In genomic region chr11:86851714-86852533, GRCm38 (mm10) we compare ENCODE assay signal across 11 mouse cellular contexts. TPM values are rescaled to one million over a fixed set of nuclear protein-coding genes. Genes with fewer than 3 reads are reported as not detected.
A peak's percentile ranks its signal among the peaks of the same experiment; 100 is the strongest.
DNase-seq lines count a peak whose midpoint lies in the region; ATAC-seq and TF ChIP-seq lines count a peak whose summit lies in the region.
"Had no signal": no experiment of that assay in that cellular context is flagged by ENCODE, and none has a peak within 500 bp of the region (broad histone marks: within the 10 kb centered on the region; RNA-seq: fewer than 3 reads in every experiment).

No protein-coding gene starts in this region.

- WGBS in cerebellum, adult 2 months, result 4% methylated on average over 7 of the region's 7 CpGs
- 28% methylated on average over 7 of the region's 7 CpGs for WGBS in midbrain, embryonic 13.5 days
- 50% methylated on average over 7 of the region's 7 CpGs for WGBS in midbrain, embryonic 10.5 days
- WGBS in hindbrain, postnatal 0 days, result 16% methylated on average over 7 of the region's 7 CpGs
- 15% methylated on average over 7 of the region's 7 CpGs for WGBS in stomach, postnatal 0 days

- no peaks in the 10 kb centered on the region for H3K27me3 ChIP-seq in cerebellum, adult 2 months (ENCODE audit: control insufficient read depth, insufficient read depth, low read length)
- H3K27me3 ChIP-seq in midbrain, embryonic 13.5 days, result no peaks in the 10 kb centered on the region
- no peaks in the 10 kb centered on the region for H3K27me3 ChIP-seq in midbrain, embryonic 10.5 days (ENCODE audit: low read depth, poor library complexity, severe bottlenecking)
- H3K27me3 ChIP-seq in hindbrain, postnatal 0 days (ENCODE audit: insufficient read depth, low read length), result no peaks in the 10 kb centered on the region
- no peaks in the 10 kb centered on the region for H3K27me3 ChIP-seq in stomach, postnatal 0 days (ENCODE audit: control insufficient read depth, insufficient read depth, low read length)
- H3K27me3 ChIP-seq: liver, embryonic 15.5 days had no signal

- no peaks in the 10 kb centered on the region for H3K36me3 ChIP-seq in midbrain, embryonic 13.5 days
- no peaks in the 10 kb centered on the region for H3K36me3 ChIP-seq in midbrain, embryonic 10.5 days
- no peaks in the 10 kb centered on the region for H3K36me3 ChIP-seq in hindbrain, postnatal 0 days (ENCODE audit: insufficient read depth, low read length)
- no peaks in the 10 kb centered on the region for H3K36me3 ChIP-seq in stomach, postnatal 0 days (ENCODE audit: control insufficient read depth, insufficient read depth, low read length)
- H3K36me3 ChIP-seq: liver, embryonic 15.5 days had no signal

- H3K4me2 ChIP-seq in midbrain, embryonic 13.5 days (replicated peaks), result no peak overlapping the region
- H3K4me2 ChIP-seq in hindbrain, postnatal 0 days (ENCODE audit: low read depth, low read length), result peak overlapping the region; percentile 21; the same call in 1 of the 2 replicates
- H3K4me2 ChIP-seq in stomach, postnatal 0 days (replicated peaks; ENCODE audit: low read depth), result peak overlapping the region; percentile 42
- H3K4me2 ChIP-seq: liver, embryonic 15.5 days had no signal

- TF ChIP-seq POLR2A in cerebellum, adult 2 months (IDR thresholded peaks at IDR 0.05; ENCODE audit: borderline replicate concordance, insufficient read depth, low read length), result no peak

- no peak for TF ChIP-seq EP300 in stomach, postnatal 0 days (optimal IDR thresholded peaks at IDR 0.05)

- TF ChIP-seq CTCF in cerebellum, adult 2 months (IDR thresholded peaks at IDR 0.05; ENCODE audit: borderline replicate concordance, insufficient read depth, low read depth, low read length), result no peak
- no peak for TF ChIP-seq CTCF in hindbrain, postnatal 0 days (IDR thresholded peaks at IDR 0.05; ENCODE audit: low read depth)
- no peak for TF ChIP-seq CTCF in stomach, postnatal 0 days (IDR thresholded peaks at IDR 0.05; ENCODE audit: low read depth)

- DNase-seq in cerebellum, adult 2 months, result peak in 1 of 2 experiments; percentile 56
- DNase-seq in cerebellum, adult 8-10 months, result no peak
- no peak for DNase-seq in midbrain, embryonic 10.5 days (ENCODE audit: low spot score)
- DNase-seq in hindbrain, postnatal 0 days (ENCODE audit: low spot score), result no peak
- DNase-seq in stomach, postnatal 0 days (ENCODE audit: low spot score), result peak; percentile 45
- DNase-seq in thymus, postnatal 36 days, result no peak
- DNase-seq in T-cell, adult 2 months (ENCODE audit: low spot score), result no peak
- DNase-seq: kidney, adult 18-20 months; thymus, postnatal 4 days had no signal

- H3K4me3 ChIP-seq in cerebellum, adult 2 months (replicated peaks; ENCODE audit: insufficient read depth, low read depth, low read length), result peak overlapping the region; percentile 36
- H3K4me3 ChIP-seq in midbrain, embryonic 13.5 days (replicated peaks), result no peak overlapping the region
- no peak overlapping the region for H3K4me3 ChIP-seq in midbrain, embryonic 10.5 days
- H3K4me3 ChIP-seq in hindbrain, postnatal 0 days (ENCODE audit: low read length), result no peak overlapping the region
- peak overlapping the region; percentile 20 for H3K4me3 ChIP-seq in stomach, postnatal 0 days (ENCODE audit: low read depth, low read length)
- H3K4me3 ChIP-seq: liver, embryonic 15.5 days had no signal

- no peaks in the 10 kb centered on the region for H3K9me3 ChIP-seq in midbrain, embryonic 13.5 days
- 0 out of 2 replicates have a peak, but pooled peaks cover 2% of the 10 kb centered on the region for H3K9me3 ChIP-seq in midbrain, embryonic 10.5 days (replicated peaks)
- no peaks in the 10 kb centered on the region for H3K9me3 ChIP-seq in hindbrain, postnatal 0 days (ENCODE audit: low read length)
- no peaks in the 10 kb centered on the region for H3K9me3 ChIP-seq in stomach, postnatal 0 days (ENCODE audit: control insufficient read depth, low read length)
- H3K9me3 ChIP-seq: liver, embryonic 15.5 days had no signal

- H3K9ac ChIP-seq in midbrain, embryonic 13.5 days (replicated peaks), result no peak overlapping the region; the same call in 1 of the 2 replicates
- no peak overlapping the region for H3K9ac ChIP-seq in hindbrain, postnatal 0 days (replicated peaks; ENCODE audit: low read length)
- no peak overlapping the region for H3K9ac ChIP-seq in stomach, postnatal 0 days (ENCODE audit: low read length)
- H3K9ac ChIP-seq: liver, embryonic 15.5 days had no signal

- H3K4me1 ChIP-seq in cerebellum, adult 2 months (ENCODE audit: control insufficient read depth, insufficient read depth, low read length), result peaks cover 24% of the 10 kb centered on the region
- peaks cover 32% of the 10 kb centered on the region for H3K4me1 ChIP-seq in midbrain, embryonic 13.5 days (replicated peaks)
- peaks cover 25% of the 10 kb centered on the region for H3K4me1 ChIP-seq in midbrain, embryonic 10.5 days
- H3K4me1 ChIP-seq in hindbrain, postnatal 0 days (ENCODE audit: insufficient read depth, low read length), result 0 out of 2 replicates have a peak, but pooled peaks cover 12% of the 10 kb centered on the region
- 0 out of 2 replicates have a peak, but pooled peaks cover 2% of the 10 kb centered on the region for H3K4me1 ChIP-seq in stomach, postnatal 0 days (replicated peaks; ENCODE audit: control insufficient read depth, insufficient read depth)
- H3K4me1 ChIP-seq: liver, embryonic 15.5 days had no signal

- peak overlapping the region; percentile 100 for H3K27ac ChIP-seq in cerebellum, adult 2 months (ENCODE audit: insufficient read depth, low read length)
- H3K27ac ChIP-seq in midbrain, embryonic 13.5 days, result peak overlapping the region; percentile 68
- no peak overlapping the region for H3K27ac ChIP-seq in midbrain, embryonic 10.5 days (replicated peaks)
- peak overlapping the region; percentile 32; the same call in 1 of the 2 replicates for H3K27ac ChIP-seq in hindbrain, postnatal 0 days
- H3K27ac ChIP-seq in stomach, postnatal 0 days (replicated peaks), result peak overlapping the region; percentile 86

- ATAC-seq in midbrain, embryonic 13.5 days, result no peak
- peak; percentile 29; the same call in 1 of the 2 replicates for ATAC-seq in hindbrain, postnatal 0 days
- peak; percentile 61; the same call in 1 of the 2 replicates for ATAC-seq in stomach, postnatal 0 days (ENCODE audit: low FRiP score, low TSS enrichment)

RNA-seq across cellular contexts. Expression of gene Dhx40, which starts 44.4 kb away (rescaled TPM):
- polyA plus RNA-seq in cerebellum, adult 2 months (2012; rRNA removed), result 12.4 and 13.2 TPM in 2 replicates
- 34.2 and 35.4 TPM in 2 replicates for polyA plus RNA-seq in midbrain, embryonic 13.5 days (2015; fragmentation: Nextera tagmentation; extraction: Ambion mirVana)
- polyA plus RNA-seq in midbrain, embryonic 10.5 days (2016; fragmentation: Nextera tagmentation; extraction: Ambion mirVana), result 41.7 and 46.1 TPM in 2 replicates
- total RNA-seq in hindbrain, postnatal 0 days (2014; rRNA removed), result 9.8 and 12.0 TPM in 2 replicates
- polyA plus RNA-seq in hindbrain, postnatal 0 days (2015; fragmentation: Nextera tagmentation; extraction: Ambion mirVana), result 12.5 and 12.6 TPM in 2 replicates
- polyA plus RNA-seq in stomach, postnatal 0 days (2015; fragmentation: Nextera tagmentation; extraction: Ambion mirVana), result 12.8 and 13.1 TPM in 2 replicates

Comparison
In these comparisons a context has a peak if more than half of its experiments do, and no peak if none do; other contexts are left out.
1. H3K4me3 ChIP-seq: peak in cerebellum, adult 2 months (single experiment) and stomach, postnatal 0 days (single experiment); none in midbrain, embryonic 13.5 days (single experiment), midbrain, embryonic 10.5 days (single experiment) and hindbrain, postnatal 0 days (single experiment).